Mouse (Mus musculus) telencephalon, adult 2 months (tissue): ENCODE data around the gene Slc25a10.

Experiments used
- DNase-seq: peaks from one replicate; pipeline ENCODE4 v3.0.0-alpha.2; 2011; ENCODE audit warnings: low read depth, low spot score

The Slc25a10 gene

DNA sequence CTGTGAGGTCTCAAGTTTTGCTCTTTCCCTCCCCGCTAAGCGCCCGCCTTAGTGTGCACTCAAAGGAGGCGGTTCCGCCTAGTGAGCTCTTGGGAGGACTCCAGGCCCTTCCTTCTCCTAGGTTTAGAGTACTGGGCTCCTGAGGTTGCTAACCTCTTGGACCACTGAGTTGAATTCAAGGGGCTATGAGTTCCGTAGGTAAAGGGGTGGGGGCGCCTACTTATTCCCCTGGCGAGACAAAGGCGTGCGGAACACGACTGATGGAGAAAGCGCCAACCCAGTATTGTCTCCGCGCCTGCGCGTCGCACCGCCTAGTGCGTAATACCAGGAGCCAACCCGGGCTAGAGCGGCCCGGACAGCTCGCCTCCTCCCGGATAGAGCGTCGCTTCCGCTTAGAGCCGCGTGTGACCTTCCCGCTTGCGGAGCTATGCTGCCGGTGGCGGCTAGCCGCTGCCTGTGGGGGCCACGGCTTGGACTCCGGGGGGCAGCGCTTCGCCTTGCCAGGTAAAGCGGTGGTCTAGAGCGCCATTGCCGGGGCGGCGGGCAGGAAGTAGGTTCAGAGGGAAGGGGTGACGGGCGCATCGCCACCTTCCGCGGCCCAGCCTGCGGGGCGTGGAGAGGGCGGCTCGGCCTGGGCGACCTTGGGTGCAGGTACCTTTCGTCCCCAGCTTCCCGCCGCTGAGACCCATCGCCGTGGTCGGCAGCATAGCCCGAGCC is 7.2 kb upstream of the Slc25a10 start, which contains the start of gene Mrpl12:
Mrpl12 (plus strand) TSS at position 349 of the 717 bp plus-strand sequence.
- peak; percentile 97 for DNase-seq

DNA sequence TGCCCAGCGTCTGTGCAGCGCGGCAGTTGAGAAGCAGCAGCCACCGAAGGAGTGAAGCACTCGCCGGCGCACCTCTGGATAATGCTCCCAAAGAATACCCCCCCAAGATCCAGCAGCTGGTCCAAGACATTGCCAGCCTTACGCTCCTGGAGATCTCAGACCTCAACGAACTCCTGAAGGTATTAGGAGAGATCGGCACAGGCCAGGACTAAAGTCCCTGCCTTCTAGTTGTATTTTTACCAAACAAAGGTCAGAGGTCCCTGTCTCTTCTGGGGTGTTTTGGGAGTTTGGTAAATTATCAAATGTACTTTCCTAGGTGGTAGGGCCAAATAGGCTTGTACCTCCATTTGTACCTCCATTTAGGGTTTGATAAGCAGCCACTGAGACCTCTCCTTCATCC is 6.4 kb upstream of the Slc25a10 start:
- no peak for DNase-seq

DNA sequence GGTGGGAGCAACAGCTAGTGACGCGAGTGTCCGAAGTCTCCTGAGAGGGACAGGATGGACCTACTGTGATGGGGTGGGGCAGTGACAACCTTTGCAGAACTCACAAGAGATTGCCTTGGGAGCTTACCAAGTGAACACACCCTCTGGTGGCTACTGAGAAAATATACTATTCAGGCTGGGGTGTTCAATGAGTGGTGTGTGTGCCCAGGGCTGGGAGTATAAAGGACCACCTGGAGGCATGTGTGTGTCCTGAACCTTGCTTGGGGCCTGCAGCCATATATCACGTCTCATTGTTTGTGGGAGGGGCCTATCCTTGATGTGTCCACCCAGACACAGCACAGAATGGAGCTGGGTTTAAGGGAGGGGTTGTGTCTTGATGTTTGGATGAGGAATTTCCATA is 3.1 kb upstream of the Slc25a10 start:
- DNase-seq, result no peak

DNA sequence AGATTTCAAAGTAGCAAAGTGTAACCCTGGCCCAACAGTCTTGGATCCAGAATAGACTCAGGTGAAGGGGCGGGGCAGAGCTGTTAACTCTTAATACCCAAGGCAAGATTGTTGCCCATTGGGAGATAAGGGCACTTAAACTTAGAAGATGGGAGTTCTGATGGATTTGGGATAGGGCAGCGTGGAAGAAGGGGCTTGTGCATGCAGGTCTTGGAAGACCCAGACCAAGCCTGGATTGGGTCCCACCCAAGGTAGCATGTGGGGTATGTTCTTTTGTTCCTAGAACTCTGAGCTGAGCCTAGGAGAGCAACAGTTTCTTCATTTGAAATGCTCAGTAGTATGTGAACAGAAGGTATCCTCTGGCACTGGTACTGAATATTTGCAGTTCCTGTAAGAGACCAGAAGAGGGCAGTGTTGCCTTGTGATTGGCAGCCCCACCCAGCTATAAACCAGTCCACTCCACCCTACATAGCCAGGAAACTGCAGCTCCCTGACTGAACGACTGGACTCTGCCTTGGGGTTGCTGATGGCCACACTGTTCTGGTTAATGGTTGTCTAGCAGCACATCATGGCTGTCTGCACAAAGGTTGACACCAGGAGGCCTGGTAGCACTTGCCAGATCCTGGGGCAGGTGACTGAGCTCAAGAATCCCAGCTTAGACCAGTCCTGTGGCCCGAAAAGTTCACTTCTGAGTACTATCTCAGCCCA is 2.4 kb upstream of the Slc25a10 start:
- DNase-seq, result peak; percentile 53

DNA sequence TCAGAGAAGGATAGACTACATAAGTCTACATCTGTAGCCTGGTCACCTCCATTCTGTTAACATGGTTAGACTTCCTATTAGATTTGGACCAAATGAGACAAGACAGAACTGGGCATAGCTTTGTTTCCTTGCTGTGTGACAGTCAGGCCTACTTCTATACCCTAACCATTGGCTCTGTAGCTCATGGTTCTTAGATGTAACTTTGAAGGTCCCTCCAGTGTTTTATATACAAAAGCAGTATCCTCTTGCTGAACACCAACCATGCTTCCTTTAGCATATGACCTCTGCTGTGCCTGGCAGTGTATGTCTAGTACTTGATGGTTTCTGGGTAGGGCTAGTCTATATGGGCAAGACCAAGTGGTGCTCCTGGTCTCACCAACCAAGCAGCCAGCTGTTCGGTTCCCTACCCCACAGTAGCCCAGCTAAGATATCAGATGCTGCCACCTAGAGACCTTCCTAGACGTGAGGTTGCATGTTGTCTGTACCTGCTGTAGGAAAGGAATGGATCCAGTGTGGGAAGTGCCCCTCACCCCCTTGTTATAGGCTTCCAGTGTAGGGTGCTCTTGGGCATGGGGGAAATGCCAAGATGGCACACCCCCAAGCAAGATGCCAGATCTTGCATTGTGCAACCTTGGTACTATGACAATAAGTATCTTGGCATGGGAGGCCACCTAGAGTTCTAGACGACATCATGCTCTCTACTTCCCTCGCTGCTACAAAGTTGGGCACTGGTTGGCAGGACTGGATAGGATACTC is 1.2 kb upstream of the Slc25a10 start:
- no peak for DNase-seq

DNA sequence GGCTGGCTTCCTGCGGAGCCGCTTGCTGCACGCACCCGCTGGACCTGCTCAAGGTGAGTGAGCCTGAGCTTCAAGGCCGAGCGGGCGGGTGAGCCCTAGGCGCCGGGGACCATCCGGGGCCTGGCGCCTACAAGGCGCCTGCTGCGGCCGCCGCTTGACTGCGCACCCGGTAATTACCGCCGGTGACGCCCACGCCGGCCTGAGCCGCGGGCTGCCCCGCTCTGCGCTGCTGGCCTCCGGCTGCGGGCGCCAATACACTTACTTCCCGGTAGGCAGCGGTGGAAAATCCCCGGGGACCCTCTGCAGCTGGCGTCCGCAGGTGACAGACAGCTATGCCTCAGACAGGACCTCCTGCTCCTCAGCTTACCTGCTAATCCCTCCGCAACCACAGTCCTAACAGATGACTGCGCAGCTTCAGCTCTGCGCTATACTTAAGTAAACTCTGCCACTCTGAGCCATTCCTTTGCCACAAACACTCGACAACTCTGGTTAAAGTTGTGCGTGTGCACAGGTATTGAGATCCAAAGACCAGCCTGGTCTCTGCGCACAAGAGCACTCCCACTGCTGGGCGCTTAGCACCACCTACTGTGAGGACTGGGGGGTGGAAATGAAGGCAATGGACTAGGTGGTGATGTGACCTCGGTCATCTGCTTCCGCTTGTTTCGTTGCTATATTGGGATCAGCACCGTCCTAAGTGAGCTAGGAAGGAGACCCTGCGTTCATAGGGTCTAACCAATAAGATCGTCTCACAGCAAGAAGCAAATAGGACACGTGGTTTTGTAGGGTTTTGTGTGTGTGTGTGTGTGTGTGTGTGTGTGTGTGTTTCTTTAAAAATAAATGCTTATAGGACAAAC is 611 bp downstream of the Slc25a10 start:
- peak; percentile 27 for DNase-seq

DNA sequence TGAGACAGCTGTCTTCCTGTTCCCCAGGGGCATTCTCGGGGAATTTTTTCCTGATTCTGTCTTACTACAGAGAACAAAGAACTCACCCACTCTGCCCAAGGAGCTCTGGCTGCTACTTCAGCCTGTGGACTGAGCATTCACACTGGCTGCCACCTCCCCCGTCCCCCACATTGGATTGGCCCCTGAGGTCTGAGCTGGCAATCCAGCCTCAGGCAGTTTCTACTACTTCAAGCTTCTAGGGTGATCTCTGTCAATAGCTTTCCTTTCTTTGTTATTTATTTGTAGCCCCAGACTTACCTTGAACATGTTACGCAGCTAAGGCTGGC is 1.2 kb downstream of the Slc25a10 start:
- no peak for DNase-seq

DNA sequence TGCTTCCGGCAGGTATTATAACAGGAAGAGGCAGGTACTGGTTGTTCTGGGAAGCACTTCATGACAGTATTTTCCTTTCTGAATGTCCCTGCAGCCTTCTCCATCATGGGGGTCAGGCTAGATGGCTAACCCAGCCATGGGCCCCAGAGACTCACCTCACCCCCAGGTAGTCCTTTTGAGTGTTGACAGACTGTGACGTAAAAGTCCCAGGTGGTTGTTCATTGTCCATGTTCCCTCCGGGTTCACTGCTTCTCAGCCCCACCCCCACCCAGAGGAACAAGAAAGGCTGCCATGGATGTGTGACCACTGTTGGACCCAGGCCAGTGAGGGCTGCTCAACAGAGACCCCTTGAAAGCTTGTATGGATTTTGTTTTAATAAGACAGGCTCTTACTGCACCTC is 1.7 kb downstream of the Slc25a10 start:
- no peak for DNase-seq

DNA sequence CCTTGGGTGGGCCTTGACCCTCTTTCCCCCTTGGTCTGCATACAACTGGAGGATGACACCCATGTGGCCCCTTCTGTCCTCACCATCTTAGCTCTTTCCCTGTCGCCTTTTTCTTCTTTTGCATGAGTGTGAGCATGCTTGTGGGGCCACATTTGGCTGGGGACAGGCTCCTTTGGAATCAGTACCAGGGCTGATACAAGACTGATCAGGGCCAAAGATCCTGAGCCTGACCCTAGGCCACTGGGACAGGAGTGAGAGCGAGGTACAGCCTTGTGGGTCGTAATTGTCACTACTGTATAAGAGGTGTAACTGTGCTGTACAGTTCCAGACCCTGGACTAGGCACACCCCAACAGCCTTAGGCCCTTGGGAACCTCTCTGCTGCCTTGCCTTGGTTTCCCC is 2.3 kb downstream of the Slc25a10 start:
- DNase-seq, result no peak

DNA sequence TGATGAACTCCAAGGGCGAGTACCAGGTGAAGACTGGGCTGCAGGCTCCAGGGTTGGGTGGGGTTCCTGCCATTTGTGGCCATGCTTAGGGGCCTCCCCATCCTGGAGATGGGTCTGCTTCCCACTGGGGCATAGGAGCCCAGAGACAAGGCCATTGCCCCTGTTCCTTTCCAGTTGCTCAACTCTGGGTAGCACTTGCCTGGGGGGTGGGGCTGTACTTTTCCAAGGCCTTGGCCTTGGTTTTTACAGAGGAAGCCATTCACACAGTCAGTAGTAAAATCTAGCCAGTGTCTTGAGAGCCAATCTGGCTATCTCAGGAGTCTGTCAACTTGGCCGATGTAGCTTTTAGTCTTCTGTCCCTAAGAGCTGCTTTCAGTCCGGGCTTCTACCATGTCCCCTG is 5.8 kb downstream of the Slc25a10 start:
- no peak for DNase-seq

DNA sequence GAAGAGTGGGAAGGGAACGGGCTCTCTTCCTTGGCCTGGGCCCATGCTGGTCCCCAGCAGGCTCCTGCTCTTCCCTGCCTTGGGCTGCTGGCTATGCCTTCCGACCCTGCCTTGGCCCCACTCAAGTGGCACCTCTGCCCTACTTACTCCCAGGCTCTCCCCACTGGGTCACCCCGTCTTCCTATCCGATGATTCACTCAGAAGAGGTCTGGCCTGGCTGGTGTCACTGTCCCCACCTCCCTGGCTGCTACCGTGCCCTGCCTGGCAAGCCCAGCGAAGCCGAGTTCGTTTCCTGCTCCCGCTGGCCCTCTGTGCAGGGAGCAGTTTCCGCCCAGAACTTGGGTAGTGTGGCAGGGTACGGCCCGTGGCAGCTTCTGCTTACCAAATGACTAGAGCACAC is 6.6 kb downstream of the Slc25a10 start:
- DNase-seq, result no peak

DNA sequence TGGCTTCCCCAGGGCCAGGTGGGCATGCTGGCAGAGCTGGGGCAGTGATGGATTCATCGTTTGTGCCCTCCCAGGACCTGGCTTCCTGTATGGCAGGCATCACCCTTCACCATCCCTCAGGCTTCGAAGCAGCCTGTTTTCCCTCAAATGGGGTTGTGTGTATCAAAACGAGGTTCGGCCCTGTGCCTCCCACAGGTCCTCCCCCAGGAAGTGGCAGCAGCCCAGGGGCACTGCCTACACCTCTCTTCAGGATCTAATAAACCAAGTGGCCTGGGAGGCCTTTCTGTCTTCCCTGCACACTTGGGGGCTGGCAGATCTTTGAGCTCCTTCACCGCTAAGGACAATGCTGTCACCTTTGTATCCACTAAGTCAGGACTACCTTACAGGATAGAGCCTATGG is 7.3 kb downstream of the Slc25a10 start:
- no peak for DNase-seq

DNA sequence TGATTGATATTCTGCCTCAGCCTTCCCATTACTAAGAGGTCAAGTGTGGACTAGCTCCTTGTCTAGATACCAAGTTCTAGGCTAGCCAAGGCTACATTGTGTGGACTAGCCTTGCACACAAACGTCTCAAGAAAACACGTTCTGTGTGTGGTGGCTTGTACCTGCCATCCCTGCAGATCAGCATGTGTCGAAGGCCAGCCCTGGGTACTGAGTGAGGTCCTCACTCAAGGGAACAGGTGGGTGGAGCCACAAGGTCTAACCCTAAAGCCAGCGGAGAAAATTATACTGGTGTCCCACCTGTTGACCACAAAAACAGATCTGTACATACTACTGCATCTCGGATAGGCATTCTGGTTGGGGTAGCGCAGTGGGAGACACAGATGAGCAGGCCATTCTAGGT is 8.3 kb downstream of the Slc25a10 start:
- no peak for DNase-seq

DNA sequence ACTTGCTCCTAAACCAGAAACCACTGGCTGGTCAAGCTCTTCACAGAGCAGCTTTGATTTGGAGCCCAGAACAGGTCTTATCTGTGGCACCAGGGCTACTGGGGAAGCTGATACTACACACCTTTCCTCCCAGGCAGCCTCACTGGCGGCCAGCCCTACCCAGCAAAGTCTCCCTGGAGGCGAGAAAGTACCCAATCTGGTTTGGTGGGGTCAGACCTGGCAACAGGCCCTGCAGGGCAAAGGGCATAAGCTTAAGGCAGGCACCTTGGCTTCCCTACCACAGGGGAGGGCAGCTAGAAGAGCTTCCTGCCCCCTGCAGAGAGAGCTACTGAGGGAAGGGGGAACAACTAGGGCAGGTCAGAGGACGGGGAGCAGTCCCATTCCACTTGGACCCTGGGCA is 8.7 kb downstream of the Slc25a10 start:
- no peak for DNase-seq

DNA sequence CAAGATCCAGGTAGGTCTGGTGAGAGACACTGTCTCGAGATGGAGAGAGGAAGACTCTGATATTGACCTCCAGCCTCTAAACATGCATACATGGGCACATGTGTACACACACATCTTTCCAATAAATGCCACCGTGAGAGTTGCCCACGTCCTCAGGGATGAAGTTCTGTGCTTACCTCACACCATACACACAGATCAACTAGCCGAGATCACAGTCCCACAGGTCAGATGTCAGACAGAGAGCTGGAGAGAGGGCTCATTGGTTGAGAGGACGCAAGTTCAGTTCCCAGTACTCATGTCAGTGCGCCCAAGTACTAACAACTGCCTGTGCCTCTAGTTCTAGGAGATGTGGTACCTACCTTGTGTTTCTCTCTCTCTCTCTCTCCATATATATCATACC is 9.4 kb downstream of the Slc25a10 start:
- DNase-seq, result no peak

DNA sequence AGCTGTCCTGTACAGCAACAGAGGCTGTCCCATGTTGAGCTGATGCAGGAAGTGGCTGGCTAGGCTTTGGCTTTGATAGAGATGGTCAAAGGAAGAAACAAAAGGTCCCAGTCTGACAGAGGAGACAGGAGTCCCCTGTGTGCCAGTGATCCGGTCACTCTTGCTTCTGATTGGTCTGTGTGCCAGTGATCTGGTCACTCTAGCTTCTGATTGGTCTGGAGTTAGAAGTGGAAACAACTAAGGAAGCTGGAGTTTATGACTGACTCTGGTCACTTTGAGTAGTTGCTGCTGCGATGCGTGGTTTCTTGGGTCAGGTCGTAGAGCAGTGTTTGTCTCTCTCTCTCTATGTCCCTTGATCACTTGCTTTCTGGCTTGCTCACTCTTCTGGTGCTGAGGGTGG is 10.1 kb downstream of the Slc25a10 start:
- no peak for DNase-seq

DNA sequence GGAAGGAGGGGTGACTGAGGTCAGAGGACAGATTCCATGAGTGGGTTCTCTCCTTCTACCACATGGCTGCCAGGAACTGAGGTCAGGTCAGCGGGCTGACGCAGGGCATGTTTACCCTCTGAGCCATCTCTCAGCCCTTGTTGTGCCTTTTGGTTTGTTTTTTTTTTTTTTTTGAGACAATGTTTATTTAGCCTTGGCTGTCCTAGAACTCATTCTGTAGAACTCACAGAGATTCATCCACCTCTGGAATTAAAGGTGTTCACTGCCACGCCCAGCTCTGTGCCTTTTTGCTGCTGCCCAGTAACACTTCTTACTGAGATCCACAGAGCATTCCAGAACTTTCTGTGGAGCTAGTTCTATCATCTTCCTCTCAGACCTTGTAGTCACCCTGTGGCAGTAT is 14.0 kb downstream of the Slc25a10 start:
- no peak for DNase-seq

DNA sequence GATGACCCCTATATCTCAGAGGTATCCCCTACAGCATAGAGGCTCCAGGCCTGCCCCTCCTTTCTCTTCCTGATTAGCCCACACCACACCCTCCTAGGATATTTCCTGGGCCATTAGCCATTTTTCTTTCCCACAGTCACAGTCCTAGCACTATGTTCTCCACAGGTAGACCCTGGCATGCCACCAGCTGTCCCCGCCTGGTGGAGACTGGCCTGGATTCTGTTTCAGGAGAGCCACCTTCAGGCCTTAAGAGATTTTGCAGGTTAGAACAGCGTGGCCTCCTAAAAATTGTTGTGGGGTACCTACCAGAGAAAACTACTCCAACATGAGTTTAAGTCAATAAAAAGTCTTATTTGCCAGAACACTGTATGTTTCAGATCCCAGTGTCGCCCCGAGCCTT is 15.3 kb downstream of the Slc25a10 start:
- no peak for DNase-seq

DNA sequence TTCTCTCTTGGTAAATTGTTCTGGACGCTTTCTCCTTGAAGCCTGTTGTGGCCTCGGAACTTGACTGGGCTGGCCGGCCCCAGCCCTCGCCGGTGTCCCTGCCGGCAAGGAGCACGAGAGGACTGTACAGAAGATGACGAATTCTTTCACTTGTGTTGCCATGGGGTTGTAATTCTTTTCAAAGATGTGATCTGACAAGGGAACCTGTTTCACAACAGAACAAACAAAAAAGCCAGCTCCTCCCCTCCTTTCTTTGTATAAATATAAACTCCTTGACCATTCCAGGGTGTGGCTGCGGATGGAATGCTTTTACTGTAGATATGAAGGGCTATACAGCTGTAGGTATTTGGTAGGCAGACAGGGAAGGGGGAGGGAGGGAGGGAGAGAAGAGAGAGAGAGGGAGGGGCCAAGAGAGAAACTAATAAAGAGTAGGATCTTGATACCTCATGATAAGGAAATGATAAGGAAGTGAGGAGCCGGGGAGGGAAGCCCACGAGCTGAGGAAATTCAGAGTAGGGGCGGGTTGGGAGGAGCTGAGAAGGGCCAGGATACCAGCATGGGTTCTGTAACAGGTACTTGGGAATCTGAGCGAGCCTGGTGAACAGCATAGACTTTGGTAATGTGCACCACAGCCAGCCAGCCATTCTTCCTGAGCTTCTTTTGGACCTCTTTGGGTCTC is 16.1 kb downstream of the Slc25a10 start:
- no peak for DNase-seq

DNA sequence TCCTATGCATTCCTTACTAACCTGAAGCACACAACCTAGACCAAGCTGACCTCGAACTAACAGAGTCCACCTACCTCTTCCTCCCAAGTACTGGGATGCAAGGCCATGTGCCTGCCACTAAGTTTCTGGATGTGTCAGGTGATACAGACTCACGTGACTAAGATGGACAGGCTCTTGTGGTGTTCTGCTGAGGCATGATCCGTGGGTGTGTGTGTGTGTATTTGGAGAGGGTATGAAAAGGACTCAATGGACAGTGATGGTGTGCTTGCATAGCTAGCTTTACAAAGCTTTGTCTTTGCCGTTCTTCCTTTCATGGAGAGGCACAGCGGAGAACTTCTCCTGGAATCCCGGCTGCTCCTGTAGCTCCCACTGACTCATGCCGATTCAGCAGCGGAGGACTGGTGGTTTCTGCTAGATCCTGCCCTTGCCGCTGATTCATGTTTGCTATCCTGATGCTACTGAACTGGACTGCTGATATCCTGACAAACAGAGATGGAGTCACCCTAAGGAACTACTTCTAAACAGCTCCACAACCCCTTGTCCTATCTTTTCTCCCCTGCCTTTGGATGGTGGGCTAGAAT is 16.7 kb downstream of the Slc25a10 start:
- DNase-seq, result no peak

DNA sequence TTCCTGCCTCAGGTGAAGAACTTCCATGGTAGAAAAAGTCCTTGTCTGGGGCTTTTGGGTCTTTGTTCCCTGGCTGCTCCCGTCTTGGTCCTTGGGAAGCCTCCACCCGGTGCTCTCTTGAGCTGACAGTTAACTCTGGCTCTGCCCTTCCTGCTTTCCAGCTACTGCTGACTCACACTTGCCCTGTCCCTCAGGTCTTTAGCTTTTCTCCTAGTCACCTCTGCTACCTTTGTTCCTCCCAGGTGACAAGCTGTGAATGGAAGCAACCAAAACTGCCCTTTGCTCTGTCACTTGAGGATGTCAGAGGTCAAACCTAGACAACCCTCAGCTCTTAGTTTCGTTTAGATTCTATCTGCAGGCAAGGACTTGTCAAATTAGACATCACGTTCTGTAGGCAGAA is 18.3 kb downstream of the Slc25a10 start:
- DNase-seq, result no peak
